Mouse (Mus musculus) thymus, adult 2 months (tissue): ENCODE data around the gene Gm17387.

Experiments used
- CTCF ChIP-seq: fragments of 200-500 bp; IDR thresholded peaks from 2 replicates; pipeline ENCODE4 v1.5.1; 2012; ENCODE audit warnings: mild to moderate bottlenecking, control low read depth, low read length, moderate library complexity, borderline replicate concordance; ENCODE audit not compliant: control insufficient read depth, poor library complexity, insufficient read depth; ENCODE audit errors: extremely low read depth
- POLR2A ChIP-seq: fragments of 200-500 bp; IDR thresholded peaks from 2 replicates; pipeline ENCODE4 v1.6.1; 2012; ENCODE audit warnings: mild to moderate bottlenecking, low read length, control low read depth, moderate library complexity; ENCODE audit not compliant: control insufficient read depth, poor library complexity, insufficient read depth; ENCODE audit errors: extremely low read depth

DNA sequence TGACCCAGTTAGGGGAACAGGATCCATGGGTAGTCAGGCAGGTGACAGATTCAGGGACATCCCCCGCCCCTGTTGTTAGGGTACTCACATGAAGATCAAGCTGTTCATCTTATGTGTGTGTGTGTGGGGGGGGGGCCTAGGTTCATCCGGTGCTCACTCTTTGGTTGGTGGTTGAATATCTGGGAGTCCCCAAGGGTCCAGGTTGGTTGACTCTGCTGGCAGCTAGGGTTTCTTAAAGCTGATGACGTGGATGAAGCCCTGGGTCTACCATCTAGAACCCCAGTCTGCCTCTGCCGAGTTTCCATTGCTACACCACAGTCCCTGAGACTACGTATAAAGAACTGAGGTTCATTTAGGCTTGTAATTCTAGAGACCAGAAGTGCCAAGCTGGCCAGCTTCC lies 9.9 kb upstream of the Gm17387 start:
- TF ChIP-seq CTCF (no peak), POLR2A (no peak)
